Mouse (Mus musculus) kidney, postnatal 0 days (tissue): ENCODE data around the gene Syngr1. TPM values are rescaled to one million over a fixed set of nuclear protein-coding genes. Genes with fewer than 3 reads are reported as not detected.
A peak's percentile ranks its signal among the peaks of the same experiment; 100 is the strongest.

Experiments
- ATAC-seq: fragments of 200-750 bp; cut with Nextera tagmentation; replicated peaks from 2 replicates; pipeline ENCODE4 v1.8.0; 2017; ENCODE audit warnings: low read depth, moderate number of reproducible peaks, moderate TSS enrichment, moderate library complexity; ENCODE audit not compliant: low FRiP score
- DNase-seq: peaks from one replicate; pipeline ENCODE4 v3.0.0-alpha.2; 2016; ENCODE audit warnings: low spot score
- H3K27ac ChIP-seq: fragments of 300-500 bp; sonication (generic); 2 replicates; pipeline ENCODE4 v1.5.1; 2014; ENCODE audit warnings: mild to moderate bottlenecking
- H3K27me3 ChIP-seq: fragments of 300-500 bp; sonication (generic); 2 replicates; pipeline ENCODE4 v1.6.1; 2014; ENCODE audit warnings: low read length, mixed read lengths; ENCODE audit not compliant: insufficient read depth
- H3K36me3 ChIP-seq: fragments of 300-500 bp; sonication (generic); 2 replicates; pipeline ENCODE4 v1.6.1; 2014; ENCODE audit warnings: low read length, mixed read lengths; ENCODE audit not compliant: insufficient read depth
- H3K4me1 ChIP-seq: fragments of 300-500 bp; sonication (generic); replicated peaks from 2 replicates; pipeline ENCODE4 v1.6.1; 2014; ENCODE audit warnings: antibody characterized with exemption, low read length, mixed read lengths; ENCODE audit not compliant: insufficient read depth
- H3K4me2 ChIP-seq: fragments of 300-500 bp; sonication (generic); 2 replicates; pipeline ENCODE4 v1.6.1; 2014; ENCODE audit warnings: mild to moderate bottlenecking, low read length, moderate library complexity, mixed read lengths
- H3K4me3 ChIP-seq: fragments of 300-500 bp; sonication (generic); replicated peaks from 2 replicates; pipeline ENCODE4 v1.5.1; 2014; ENCODE audit warnings: low read depth, low read length
- H3K9ac ChIP-seq: fragments of 300-500 bp; sonication (generic); 2 replicates; pipeline ENCODE4 v1.6.1; 2014; ENCODE audit warnings: low read depth, low read length
- H3K9me3 ChIP-seq: fragments of 300-500 bp; sonication (generic); replicated peaks from 2 replicates; pipeline ENCODE4 v1.6.1; 2016; ENCODE audit warnings: low read length, inconsistent platforms, mixed read lengths
- CTCF ChIP-seq: IDR thresholded peaks from 2 replicates; pipeline ENCODE4 v1.5.1; 2016; ENCODE audit warnings: antibody characterized with exemption, low read depth, mild to moderate bottlenecking, moderate library complexity
- WGBS: fragments of 180-500 bp; shearing (Covaris S2); extraction: QIAGEN DNeasy Blood & Tissue Kit; methylation state at CpG from one replicate; pipeline ENCODE4 v1.1.7; 2014; 5-methylcytosine and 5-hydroxymethylcytosine counted together
- polyA plus RNA-seq: library from polyadenylated mRNA; unstranded; fragments of >200 nt; fragmentation: Nextera tagmentation; extraction: Ambion mirVana; gene quantifications from 2 replicates; pipeline ENCODE4 v1.2.1, GENCODE M21; 2015

Syngr1 gene
- polyA plus RNA-seq, 1 experiment from 2014 or later, result 21.8 TPM

GRCm38 (mm10) chr15:80140878-80141277, 49.7 kb downstream of the Syngr1 start:
- Histone ChIP-seq H3K4me1 (peaks cover 6% of the 10 kb centered on the region; the same call in 1 of the 2 replicates), H3K9ac (no peak overlapping the region), H3K27me3 (no peaks in the 10 kb centered on the region), H3K4me3 (no peak overlapping the region), H3K9me3 (no peaks in the 10 kb centered on the region), H3K4me2 (no peak overlapping the region), H3K27ac (no peak overlapping the region), H3K36me3 (peaks cover 14% of the 10 kb centered on the region; the same call in 1 of the 2 replicates)
- ATAC-seq (no peak), DNase-seq (no peak)
- TF ChIP-seq CTCF, result no peak
- 93% methylated on average over 3 of the region's 3 CpGs for WGBS

- Histone ChIP-seq H3K4me1 (peaks cover 6% of the 10 kb centered on the region; the same call in 1 of the 2 replicates), H3K27ac (no peak overlapping the region), H3K4me2 (no peak overlapping the region), H3K9ac (no peak overlapping the region), H3K9me3 (no peaks in the 10 kb centered on the region), H3K27me3 (no peaks in the 10 kb centered on the region), H3K36me3 (peaks cover 14% of the 10 kb centered on the region; the same call in 1 of the 2 replicates), H3K4me3 (no peak overlapping the region)
- TF ChIP-seq CTCF, result peak; percentile 43; the same call in 1 of the 2 replicates
- WGBS, result 98% methylated on average over 3 of the region's 3 CpGs
- DNase-seq, result no peak
- no peak for ATAC-seq
These were observed 51.0 kb downstream of the Syngr1 start for GRCm38 (mm10) chr15:80142130-80142529.

- no peaks in the 10 kb centered on the region for H3K4me1 ChIP-seq
- peaks cover 14% of the 10 kb centered on the region; the same call in 1 of the 2 replicates for H3K36me3 ChIP-seq
- no peak overlapping the region for H3K27ac ChIP-seq
- H3K9me3 ChIP-seq, result no peaks in the 10 kb centered on the region
- ATAC-seq, result no peak
- DNase-seq, result no peak
- no peak for TF ChIP-seq CTCF
- H3K4me2 ChIP-seq, result no peak overlapping the region
- H3K4me3 ChIP-seq, result no peak overlapping the region
- 91% methylated on average over 6 of the region's 6 CpGs for WGBS
- no peaks in the 10 kb centered on the region for H3K27me3 ChIP-seq
- no peak overlapping the region for H3K9ac ChIP-seq
These were observed 52.6 kb downstream of the Syngr1 start for GRCm38 (mm10) chr15:80143760-80144159.

GRCm38 (mm10) chr15:80145397-80145796, 54.3 kb downstream of the Syngr1 start:
- H3K27me3 ChIP-seq, result no peaks in the 10 kb centered on the region
- no peak overlapping the region for H3K4me2 ChIP-seq
- ATAC-seq (no peak), DNase-seq (no peak)
- no peaks in the 10 kb centered on the region for H3K9me3 ChIP-seq
- no peak overlapping the region for H3K27ac ChIP-seq
- peaks cover 27% of the 10 kb centered on the region for H3K36me3 ChIP-seq
- no peak overlapping the region for H3K4me3 ChIP-seq
- WGBS, result 90% methylated on average over 5 of the region's 5 CpGs
- H3K9ac ChIP-seq, result no peak overlapping the region
- TF ChIP-seq CTCF, result no peak
- H3K4me1 ChIP-seq, result no peaks in the 10 kb centered on the region

GRCm38 (mm10) chr15:80146153-80146552, 55.0 kb downstream of the Syngr1 start:
- Histone ChIP-seq H3K9me3 (no peaks in the 10 kb centered on the region), H3K27ac (no peak overlapping the region), H3K36me3 (peaks cover 20% of the 10 kb centered on the region), H3K4me1 (no peaks in the 10 kb centered on the region), H3K4me3 (no peak overlapping the region), H3K9ac (no peak overlapping the region), H3K4me2 (no peak overlapping the region), H3K27me3 (no peaks in the 10 kb centered on the region)
- DNase-seq, result no peak
- no peak for TF ChIP-seq CTCF
- WGBS, result 61% methylated on average over 6 of the region's 6 CpGs
- ATAC-seq, result no peak

- Histone ChIP-seq H3K27ac (no peak overlapping the region), H3K27me3 (no peaks in the 10 kb centered on the region), H3K4me1 (no peaks in the 10 kb centered on the region), H3K9me3 (no peaks in the 10 kb centered on the region), H3K9ac (no peak overlapping the region), H3K36me3 (peaks cover 20% of the 10 kb centered on the region), H3K4me2 (no peak overlapping the region), H3K4me3 (no peak overlapping the region)
- WGBS, result 90% methylated on average over 14 of the region's 14 CpGs
- TF ChIP-seq CTCF, result no peak
- DNase-seq (no peak), ATAC-seq (no peak)
These were observed 56.0 kb downstream of the Syngr1 start for GRCm38 (mm10) chr15:80147090-80147489.

GRCm38 (mm10) chr15:80147511-80147910, 56.4 kb downstream of the Syngr1 start:
- H3K9ac ChIP-seq, result no peak overlapping the region
- no peak overlapping the region for H3K4me3 ChIP-seq
- no peaks in the 10 kb centered on the region for H3K4me1 ChIP-seq
- no peaks in the 10 kb centered on the region for H3K9me3 ChIP-seq
- DNase-seq (no peak), ATAC-seq (no peak)
- H3K4me2 ChIP-seq, result no peak overlapping the region
- no peaks in the 10 kb centered on the region for H3K27me3 ChIP-seq
- peaks cover 20% of the 10 kb centered on the region for H3K36me3 ChIP-seq
- 68% methylated on average over 5 of the region's 5 CpGs for WGBS
- TF ChIP-seq CTCF, result no peak
- H3K27ac ChIP-seq, result no peak overlapping the region
